Mouse (Mus musculus) CD4-positive, CD25-positive, alpha-beta regulatory T cell, adult 2 months (primary cell): Measurements from ENCODE around the gene Hmgn3.
A peak's percentile ranks its signal among the peaks of the same experiment; 100 is the strongest.
"Not testable (repeated sequence)": the region's sequence is repeated elsewhere in the genome, so short reads cannot be mapped to it uniquely, and the experiment has no call there.

ENCODE experiments used
- DNase-seq: peaks from one replicate; pipeline ENCODE4 v3.0.0-alpha.2; 2012; ENCODE audit warnings: low read depth, low spot score

Hmgn3 gene

DNA sequence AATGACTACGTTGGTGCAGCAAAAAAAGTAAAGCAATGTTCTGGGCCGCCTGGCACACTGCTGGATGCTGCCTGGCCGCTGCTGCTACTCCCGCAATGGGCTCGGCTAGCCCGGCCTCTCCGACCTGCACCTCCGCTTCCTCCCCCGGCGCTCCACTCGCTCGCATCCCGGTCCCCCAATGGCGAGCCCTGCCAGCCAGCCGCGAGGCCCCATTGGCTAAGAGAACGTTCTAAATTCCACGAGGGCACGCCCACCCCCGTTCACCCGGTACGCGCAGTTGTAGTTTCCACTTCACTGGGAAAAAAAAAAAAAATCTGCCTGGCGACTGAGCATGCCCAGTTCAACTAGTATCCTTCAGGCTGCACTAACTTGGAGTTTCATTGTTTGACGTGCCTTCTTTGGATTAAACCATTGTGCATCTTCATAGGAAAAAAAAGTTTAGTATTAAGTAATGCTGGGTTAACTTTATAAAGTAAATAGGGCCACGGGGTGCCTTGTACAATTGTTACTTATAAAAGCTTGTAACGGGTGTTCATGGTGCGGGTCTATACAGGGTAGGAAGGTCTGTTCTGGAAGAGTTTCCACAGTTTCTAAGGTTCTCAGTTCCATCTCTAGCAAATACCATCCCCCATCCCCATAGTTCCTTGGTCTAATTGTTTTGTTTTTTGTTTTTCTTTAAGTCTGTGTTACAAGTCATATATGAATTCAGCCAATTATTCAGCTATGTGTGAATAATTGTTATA, at the start of gene Hmgn3:
Hmgn3 (minus strand) TSS at position 240 of the 743 bp plus-strand sequence.
- DNase-seq, result peak; percentile 76

DNA sequence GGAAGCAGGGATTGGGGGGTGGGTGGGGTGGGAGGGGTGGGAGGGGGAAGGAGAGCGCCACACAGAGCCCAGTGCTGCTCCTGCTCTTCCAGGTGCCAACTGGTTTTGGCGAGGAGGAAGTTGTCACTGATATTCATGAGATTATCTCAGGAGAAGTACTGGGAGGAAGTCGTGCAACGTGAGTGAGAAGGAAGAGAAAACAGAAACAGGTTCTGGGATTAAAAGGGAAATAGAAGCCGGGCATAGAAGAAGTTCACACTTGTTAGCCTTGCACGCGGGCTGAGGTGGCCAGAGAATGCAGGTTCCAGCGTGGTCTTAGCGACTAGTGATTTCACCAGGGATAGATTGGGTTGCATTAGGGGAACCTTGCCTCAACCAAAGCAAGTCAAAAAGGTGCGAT, 49.3 kb upstream of the Hmgn3 start:
- no peak for DNase-seq

DNA sequence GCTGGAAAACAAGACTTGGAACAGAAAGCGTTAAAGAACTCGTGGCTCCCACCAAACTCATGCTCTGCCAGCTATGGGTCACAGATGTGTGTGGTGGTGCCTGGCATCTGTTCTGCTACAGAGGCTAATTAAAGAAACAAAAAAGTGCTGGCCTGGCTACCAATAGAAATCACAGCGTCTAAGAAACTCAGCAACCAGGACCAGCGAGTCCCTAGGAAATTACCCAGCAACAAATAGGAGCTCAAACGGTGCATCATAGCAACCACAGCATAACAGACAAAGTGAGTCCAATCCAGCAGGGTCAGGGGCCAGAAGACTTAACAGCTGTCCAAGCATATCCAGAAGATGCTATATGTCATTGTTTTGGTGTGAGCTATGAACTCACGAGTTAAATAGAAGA, 48.5 kb upstream of the Hmgn3 start:
- no peak for DNase-seq

DNA sequence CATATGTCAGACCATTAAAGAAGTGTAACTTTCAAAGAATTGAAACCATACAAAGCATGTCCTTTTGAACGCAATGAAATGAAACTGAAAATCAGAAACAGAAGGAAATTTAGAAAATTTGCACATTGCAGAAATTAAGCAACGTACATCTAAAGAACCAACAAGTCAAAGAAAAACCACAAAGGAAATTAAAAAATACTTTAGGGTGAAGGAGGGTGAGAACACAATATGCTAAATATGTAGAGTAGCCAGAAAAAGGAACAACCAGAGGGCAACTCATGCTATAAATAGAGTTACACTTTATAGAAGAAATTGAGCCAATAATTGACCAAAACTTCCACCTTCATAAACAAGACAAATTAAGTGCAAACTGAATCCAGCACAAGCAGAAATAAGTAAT, 41.3 kb upstream of the Hmgn3 start:
- no peak for DNase-seq

DNA sequence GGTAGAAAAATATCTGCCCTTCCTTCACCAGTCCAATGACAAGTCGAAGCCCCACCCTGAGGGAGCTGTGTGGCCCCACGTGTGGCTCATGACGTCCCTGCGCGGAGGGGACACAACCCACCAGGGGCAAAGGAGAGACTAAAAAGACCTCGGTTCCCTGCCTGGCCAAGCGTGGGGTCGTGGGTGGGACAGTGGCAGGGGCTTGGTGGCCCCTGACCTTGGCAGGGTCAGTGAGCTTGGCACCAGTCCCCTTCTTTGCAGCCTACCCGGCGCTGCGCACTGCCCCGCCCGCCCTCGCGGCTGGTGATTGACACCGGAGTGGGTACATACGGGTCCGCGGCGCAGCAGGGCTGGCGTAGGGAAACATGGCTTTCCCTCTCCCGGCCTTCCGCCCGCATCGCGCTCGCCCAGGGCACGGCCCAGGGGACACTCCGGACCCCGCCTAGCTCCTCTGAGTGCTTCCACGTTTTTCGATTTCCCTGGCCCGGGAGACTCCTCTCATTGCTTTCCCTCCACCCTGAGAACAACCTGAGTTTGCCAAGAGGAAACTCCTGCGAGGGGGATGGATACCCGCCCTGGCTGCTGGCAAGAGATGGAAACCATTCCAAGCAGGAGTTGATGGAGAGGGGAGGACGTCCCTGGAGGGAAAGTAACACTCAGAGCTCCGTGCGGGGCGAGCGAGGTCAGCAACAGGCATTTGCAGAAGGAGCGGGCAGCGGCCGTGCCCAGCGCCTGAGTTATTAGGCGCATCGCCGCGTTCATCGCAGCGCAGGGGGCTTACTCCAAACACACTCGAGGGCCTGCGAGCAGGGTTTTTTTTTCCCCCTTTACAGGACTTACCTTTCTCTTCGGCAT, 667 bp downstream of the Hmgn3 start:
- peak; percentile 39 for DNase-seq

DNA sequence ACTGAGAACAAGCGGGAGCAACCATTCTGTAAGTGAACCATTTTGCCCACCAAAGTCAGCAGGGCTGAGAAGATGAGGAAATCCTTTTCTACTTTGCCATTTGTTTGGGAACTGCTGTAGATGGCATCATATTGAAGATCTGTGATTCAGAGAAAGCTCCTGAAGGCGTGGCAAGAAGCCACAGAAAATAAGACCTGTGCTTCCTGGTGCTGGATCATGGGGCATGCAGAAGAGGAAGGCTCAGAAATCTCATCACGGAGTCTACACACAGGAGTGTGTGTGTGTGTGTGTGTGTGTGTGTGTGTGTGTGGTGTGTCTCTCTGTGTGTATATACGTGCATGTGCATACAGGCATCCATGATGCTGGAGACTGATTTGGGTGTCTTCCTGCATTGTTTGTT, 16.7 kb downstream of the Hmgn3 start:
- DNase-seq, result no peak

DNA sequence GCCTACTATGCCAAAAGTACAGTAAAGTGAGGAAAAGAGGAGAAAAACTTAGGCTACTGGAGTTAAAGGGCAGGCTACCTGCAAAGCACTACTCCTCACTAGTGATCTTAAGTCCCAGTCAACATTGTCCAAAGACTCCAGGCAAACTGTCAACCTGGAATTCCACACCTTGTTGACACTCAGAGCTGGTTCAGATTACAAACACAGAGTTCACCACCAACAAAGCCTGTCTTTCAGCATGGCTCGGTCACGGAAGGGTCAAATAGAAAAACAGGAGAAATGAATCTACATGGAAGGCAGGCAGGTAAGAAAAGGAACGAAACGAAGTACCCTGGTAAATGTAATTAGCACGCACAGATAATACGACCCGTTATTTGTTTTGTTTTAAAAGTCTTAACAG, 18.6 kb downstream of the Hmgn3 start:
- DNase-seq, result no peak

DNA sequence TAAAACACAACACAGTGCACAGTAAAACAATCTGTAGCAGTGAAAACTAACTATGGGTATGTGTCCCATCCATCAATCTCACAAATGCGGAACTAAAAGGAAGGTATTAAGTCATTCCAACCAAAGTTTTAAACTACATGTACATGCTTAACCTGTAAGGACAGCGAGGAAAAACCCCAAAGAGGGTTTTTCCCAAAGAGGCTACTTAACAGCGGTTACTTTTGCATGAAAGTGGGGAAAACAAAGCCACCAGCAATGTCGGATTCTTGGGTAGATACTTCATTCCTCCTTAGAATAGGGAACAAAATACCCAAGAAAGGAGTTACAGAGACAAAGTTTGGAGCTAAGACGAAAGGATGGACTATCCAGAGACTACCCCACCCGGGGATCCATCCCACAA, 20.0 kb downstream of the Hmgn3 start:
- not testable (repeated sequence) for DNase-seq

DNA sequence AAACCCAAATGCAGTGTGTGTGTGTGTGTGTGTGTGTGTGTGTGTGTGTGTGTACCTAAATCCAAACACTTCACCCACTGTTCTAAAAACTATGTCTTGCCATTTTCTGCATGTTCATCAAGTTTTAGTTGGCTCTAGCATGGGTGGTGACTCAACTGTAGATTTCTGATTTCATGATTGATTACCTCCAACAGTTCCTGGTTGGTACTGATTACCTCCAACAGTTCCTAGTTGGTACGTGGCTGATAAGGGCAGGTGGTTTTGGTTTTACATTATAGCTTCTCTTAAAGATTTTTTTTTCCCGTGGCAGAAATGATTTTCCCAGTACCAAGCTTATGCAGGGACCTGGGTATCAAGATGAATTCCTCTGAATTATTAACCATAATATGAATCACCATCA, 27.3 kb downstream of the Hmgn3 start:
- no peak for DNase-seq

DNA sequence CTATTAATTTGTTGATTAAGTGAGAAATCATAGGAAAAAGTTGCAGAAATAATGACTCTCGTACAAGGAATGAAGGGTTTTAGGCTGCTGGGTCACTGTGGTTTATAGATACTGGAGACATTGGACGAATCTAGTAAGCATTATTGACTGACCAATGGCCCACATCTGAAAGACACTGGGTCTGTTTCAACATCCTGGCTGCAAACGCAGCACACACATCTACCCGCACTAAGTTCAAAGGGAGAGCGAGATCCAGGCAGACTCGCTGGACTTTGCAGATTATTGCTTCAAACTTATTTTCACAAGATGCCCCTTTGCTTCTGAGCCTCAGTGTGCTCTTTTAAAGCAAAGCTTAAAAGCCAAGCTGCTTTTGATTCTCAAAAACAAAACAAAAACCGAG, 29.0 kb downstream of the Hmgn3 start:
- DNase-seq, result no peak

DNA sequence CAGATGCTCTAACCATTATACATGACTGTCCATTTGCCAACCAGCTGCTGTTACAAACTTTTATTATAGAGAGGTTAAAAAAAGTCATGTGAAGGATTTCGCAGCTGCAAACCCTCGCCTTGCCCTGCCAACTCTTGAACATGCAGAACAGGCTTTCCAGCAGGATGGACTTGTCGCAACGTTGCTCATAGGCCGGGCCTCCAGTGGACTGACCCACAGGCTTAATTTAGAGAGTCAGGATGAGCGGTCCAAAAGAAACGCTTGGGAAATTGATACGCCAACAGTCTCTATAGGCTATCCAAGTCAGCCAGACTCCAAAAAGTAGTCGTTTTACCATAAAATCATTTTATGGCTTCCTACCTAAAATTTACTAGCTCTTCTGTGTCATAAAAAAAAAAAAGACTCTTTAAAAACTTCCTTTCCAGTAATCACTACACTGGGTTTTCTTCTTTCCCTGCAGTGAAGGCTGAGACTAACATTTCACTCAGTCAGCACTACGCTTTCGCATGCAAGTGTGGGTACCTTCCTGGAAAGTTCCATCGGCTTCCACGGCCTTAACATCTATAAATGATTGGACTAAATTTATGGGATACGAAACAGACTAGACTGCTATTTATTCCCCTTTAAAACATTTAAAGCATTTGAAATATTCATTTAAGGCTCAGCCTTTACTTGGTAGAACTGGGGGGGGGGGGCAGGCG, 29.6 kb downstream of the Hmgn3 start:
- no peak for DNase-seq

DNA sequence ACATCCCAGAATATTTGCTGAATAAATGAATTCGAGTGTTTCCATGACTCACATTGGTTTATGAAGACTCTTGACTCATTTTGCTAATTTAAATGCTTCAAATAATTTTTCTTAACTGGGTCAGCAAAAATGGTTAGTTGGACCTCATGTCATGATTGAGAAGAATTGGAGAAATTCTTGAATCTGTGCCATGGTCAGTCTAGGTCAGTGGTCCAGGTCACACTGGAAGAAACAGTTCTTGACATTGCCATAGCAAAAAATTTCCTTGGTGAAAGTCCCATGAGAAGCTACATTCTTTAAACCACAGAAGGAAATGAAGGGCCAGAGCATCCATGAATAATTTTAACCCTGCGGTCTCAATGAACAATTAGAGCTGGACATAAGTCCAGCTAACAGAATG, 30.8 kb downstream of the Hmgn3 start:
- no peak for DNase-seq

DNA sequence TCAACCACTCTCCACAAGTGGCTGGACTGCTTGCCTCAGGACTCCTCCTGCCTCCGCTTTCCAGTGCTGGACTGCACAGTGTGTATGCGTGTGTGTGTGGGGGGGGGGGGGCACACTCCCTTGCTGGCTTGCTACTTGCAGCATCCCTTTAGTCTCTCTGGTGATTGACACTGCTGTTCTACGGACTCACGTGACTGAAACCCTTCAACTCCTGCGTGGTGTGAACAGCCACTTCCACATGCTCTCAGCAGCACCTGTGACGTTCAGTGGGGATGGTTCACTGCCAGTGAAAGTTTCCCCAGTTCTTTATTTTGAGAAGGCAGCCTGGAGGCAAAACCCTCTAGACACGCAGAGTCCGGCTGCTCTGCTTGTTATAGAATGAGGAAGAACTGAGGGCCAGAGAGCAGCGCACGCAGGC, 32.7 kb downstream of the Hmgn3 start:
- peak; percentile 1 for DNase-seq

DNA sequence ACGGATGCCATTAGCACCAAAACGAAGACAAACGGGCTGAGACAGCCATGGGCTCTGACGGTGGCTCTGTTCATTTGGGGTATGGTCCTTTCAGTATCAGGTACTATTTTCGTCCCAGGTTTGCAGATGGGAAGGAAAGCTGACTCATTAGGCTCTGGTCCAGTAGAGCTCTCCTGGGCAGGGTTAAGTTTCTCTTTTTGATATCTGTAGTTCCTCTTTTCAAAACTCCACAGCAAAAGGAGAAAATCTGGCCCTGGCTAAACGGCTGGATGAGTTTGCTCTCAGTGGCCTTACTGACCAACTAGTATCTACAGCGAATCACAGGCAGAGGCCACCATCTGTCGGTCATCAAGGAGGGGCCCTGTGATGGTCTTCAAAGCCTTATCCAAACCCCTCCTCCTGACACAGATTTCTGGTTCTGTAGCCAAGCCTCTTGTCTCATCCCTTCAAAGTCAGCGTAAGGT, 34.1 kb downstream of the Hmgn3 start:
- DNase-seq, result no peak

DNA sequence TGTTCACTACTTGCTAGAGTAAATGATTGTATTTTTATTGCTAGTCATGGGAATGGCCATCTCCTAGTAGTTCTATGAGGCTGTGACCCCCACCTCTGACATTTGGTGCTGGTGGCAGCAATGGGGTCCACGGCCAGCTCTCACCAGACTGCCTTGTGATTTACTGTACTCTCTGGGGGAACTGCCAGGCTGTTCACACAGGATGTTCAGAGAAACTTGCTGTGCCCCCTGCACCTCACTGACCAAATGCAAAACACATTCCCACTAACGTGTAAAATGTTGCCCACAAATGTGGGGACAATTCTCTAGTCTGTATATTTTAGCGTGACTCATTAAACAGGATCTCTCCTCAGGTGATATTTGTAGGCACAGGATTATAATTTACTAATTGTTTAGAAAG, 34.7 kb downstream of the Hmgn3 start:
- no peak for DNase-seq

DNA sequence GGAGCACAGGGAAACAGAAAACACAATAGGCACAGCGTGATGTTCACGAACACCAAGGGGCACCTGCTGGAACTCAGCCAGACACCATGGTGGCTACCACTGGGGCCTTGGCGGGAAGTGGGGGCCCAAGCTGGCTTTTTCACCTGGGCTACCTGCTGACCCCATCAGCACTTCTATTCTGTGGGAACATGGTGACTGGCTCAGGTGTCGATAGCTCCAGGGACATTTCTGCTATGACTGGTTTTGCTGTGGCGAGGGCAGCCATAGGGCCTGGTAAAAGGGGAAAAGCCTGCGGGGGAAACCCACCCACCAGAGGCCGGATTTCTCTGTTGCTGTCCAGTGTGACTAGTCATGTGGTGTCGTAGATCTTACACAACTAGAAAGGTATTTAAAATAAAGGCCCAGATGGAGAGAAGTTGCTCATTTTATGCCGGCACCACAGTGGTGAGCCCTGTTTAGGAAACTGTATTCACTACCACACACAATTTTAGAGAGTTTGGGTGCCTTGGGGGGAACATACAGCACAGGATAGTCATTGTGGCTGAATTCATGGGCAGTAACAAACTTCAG, 35.3 kb downstream of the Hmgn3 start:
- DNase-seq, result no peak

DNA sequence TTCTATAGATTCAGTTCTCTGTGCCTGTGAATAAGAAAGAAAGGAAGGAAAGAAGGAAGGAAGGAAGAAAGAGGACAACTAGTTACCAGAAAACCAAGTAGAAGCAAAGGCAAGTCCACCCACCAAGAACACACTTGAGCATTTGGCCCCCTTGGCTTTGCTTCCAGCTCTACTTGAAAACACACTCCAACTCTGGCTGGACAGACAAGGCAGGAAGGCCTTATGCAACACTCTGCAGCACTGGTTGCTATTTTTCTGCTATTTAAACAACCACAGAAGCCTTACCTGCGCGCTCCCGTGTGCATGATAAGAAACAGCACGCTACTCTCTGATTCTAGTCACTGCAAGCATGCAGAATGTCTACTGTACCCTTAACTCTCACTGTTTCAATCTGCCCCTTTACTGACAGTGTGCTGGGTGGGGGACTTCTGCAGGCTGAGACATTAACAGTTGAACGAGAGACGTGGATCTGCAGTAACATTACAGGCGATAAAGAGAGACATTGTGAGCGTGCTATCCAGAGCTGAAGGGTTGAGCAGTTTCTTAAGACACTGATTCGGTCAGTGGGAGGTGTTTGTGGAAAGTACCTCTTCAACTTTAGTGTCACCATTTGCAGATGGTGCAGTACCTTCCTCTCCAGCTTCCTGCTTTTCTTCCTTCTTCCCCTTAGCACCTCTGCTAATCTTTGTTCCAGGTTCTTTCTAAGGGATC, 35.9 kb downstream of the Hmgn3 start:
- DNase-seq, result no peak

DNA sequence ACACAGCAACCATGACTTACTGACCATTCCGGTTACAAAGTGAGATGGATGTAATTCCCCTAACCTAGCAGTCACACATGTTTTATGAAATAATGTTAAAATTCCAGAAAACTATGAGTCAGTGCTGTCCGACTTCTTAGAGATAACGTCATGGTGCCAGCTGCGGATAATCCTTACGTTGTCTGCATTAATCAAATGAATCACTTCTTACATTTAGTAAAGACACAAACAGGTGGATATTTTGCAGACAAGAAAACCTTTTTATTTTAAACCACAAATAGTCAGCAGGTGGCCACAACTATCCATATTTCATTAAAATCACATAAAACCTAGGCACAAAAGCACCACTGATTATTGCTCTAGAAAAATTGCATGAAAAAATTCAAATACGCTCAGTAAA, 36.8 kb downstream of the Hmgn3 start:
- DNase-seq, result no peak

DNA sequence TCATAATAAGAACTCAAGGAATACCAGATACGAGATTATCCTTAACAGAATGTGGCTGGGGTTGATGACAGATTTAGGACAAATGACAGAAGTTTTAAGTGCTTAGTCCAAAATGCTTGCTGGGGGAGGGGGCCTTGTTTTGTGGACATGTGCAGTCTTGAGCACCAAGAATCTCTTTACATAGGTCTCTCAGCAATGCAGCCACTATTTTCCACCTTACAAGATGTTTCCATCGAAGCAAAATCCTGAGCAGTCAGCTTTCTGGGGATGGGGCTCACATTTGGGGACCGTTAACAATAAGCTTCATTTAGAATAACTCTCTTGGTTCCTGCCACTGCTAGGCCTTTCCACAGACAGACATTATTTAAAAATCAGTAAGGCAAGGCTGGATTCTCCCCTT, 37.7 kb downstream of the Hmgn3 start:
- DNase-seq, result no peak

DNA sequence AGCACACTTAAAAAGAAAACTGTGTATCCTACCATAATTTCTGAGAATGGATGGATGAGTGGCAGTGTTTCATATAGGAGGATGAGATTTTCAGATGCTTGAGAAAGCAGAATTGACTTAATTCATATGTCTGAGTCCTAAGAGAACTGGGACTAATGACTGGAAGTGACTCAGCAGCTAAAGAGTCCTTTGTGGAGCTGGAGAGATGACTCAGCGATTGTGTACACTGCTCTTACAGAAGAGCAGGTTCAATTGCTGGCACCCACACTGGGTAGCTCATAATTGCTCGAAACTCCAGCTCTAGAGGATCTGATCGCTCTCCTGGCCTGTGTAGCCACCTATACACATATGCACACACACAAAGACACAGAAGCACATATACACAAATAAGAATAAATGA, 42.7 kb downstream of the Hmgn3 start:
- DNase-seq, result no peak

DNA sequence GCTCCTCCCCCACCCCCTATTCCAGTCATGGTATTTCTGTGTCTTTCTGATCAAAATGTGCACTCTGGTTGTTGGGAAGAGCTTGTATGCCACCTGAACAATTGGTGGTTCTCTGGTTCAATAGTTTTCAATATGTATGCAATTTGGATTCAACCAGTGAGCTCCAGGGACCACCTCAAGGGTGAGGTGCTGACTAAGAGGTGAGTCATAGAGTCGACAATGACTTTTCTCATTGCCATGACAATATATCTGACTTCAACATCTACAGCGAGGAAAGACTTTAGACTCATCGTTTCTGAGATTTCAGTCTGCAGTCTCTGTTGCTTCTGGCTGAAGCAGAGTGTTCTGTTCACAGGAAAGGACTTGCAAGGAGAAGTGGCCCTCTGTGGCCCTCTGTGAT, 44.8 kb downstream of the Hmgn3 start:
- DNase-seq, result no peak
